Mouse (Mus musculus) 3T3-L1 (cell line): ENCODE measurements around the gene Srpr.

Experiments used
- DNase-seq: peaks from one replicate; pipeline ENCODE4 v3.0.0-alpha.2; 2015; ENCODE audit warnings: low read depth, low spot score

Srpr gene

DNA sequence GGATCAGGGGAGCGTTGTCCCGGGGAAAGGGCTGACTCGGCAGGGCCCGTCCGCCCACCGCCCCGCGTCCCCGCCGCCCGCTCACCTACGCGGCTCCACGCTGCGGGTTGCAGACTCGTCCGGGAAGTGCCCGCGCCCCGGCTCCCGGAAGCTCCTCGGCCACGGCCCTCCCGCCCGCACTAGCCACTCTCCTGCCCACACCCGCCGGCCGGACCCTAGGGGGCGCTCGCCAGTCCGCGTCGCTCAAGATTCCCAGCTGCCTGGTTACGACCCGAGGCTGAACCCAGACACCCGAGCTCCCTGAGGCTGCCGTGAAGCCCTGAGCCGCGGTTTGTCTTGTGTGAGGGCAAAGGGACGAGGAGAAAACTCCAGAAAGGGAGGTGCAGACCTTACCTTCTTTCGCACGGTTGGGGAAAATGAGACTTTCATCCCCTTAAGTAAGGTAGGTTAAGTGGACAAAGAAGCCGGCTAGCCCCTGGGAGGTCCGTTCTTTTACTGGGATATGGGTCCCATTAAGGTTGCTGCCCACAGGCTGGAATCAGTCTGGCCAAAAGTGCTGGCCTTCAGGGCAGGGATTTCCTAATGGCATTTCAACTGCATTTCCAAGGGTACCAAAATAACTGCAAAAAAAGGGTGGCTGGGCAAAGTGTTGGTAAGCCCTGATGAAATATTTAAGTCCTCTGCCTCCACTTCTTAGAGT lies at the start of gene Srpr, which contains the start of gene Tirap:
Srpr (plus strand) TSS at position 404 of the 700 bp plus-strand sequence.
Tirap (minus strand) TSS at position 520 of the 700 bp plus-strand sequence.
- DNase-seq, result peak; percentile 85

- DNase-seq, result peak; percentile 71
Measured at GRCm38 (mm10) chr9:35152923-35153322, 47.1 kb upstream of the Srpr start.

DNA sequence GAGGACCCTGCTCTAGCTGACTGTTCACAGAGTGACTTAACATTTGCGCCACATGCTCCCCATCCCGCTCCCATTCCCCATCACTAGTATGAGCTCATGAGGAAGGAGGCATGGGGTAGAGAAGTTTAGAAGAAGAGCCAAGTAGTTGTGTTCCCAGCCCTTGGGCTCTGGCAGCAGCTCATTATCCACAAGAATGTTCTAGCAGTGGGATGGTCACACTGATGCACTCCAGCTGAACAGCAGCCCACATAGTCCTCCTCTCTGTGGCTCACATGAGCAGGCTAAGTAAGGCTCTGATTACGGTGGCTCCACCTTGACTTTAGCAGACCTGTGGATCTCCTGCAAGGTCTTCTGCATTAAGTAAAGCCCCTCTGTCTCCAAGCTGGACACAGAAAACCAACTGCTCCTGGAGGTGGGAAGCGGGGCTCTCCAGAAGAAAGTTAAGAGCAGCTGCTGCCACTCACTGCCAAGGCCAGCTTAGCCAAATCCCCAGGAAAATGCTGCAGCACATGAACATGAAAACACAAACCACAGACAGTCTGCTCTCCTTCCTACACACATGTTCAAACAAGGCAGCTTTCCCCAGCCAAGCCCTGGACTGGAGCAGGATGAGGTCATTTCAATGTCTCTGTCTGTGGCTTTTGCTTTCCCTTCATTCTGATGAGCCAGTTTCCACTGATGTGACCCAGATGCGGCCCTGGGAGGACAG lies 43.8 kb upstream of the Srpr start:
- DNase-seq, result peak; percentile 77

GRCm38 (mm10) chr9:35156862-35157261 lies 43.1 kb upstream of the Srpr start:
- DNase-seq, result no peak

DNA sequence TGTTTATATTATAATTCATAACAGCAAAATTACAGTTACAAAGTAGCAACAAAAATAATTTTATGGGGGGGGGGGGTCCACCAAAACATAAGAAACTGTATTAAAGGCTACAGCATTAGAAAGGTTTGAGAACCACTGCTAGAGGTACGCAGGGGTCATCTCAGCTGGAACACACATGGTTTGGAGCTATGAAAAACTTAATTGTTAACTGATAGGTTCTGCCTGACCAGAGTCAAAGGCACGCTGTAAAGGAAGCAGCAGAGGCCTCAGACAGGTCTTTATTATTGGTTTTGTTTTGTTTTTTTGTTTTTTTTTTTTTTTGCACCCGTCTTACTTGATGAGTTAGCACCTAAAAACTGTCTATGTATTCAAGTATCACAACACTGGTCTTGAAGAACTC lies 41.5 kb upstream of the Srpr start:
- DNase-seq, result no peak

GRCm38 (mm10) chr9:35160662-35161061 lies 39.3 kb upstream of the Srpr start:
- no peak for DNase-seq

DNA sequence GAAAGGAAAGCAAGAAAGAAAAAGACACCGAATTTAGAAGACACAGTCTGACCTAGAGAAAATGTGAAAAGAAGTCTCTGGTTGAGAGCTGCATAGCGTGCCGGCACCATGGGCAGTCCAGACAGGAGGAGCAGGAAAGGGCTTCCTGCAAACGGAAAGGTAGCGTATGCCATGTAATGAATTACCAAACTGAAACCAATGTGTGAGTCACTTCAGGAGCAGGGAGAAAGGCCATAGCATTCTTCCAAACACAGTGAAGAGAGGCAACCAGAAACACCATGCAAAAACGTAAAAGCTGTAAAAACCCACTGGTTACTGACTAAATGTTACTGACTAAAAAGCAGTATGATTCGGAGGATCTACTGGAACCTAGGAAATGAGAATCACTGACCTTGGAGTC lies 38.3 kb upstream of the Srpr start:
- DNase-seq, result no peak

DNA sequence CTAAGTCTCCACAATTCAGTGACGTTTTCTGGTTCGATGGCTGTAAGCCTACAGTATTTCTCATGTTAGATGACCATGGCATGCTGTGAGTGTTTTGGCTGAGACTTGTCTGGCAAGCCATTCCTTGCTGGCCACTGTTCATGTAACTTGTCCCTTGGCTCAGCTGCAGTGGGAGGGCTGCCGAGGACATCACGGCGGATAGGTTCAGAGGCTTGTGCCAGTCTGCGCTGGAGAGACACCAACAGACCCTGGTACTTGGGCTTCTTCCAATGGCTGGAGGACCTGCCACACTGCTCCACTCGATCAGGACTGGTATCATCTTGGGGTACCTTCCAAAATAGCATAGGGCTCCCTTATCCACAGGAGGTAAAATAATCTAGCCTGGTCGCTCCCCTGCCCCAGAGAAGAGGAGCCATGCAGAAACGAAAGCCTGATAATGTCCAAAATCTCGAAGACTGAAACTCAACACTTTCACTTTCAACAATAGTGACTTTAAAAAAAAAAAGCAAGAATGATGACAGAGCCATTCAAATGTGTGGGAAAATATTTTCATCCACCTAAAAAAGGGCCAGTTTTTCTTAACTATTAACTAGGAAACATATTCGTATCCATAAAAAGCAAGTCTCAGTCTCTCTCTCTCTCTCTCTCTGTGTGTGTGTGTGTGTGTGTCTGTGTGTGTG lies 36.8 kb upstream of the Srpr start:
- no peak for DNase-seq

- DNase-seq, result no peak
Measured at GRCm38 (mm10) chr9:35164142-35164874, 35.7 kb upstream of the Srpr start.

DNA sequence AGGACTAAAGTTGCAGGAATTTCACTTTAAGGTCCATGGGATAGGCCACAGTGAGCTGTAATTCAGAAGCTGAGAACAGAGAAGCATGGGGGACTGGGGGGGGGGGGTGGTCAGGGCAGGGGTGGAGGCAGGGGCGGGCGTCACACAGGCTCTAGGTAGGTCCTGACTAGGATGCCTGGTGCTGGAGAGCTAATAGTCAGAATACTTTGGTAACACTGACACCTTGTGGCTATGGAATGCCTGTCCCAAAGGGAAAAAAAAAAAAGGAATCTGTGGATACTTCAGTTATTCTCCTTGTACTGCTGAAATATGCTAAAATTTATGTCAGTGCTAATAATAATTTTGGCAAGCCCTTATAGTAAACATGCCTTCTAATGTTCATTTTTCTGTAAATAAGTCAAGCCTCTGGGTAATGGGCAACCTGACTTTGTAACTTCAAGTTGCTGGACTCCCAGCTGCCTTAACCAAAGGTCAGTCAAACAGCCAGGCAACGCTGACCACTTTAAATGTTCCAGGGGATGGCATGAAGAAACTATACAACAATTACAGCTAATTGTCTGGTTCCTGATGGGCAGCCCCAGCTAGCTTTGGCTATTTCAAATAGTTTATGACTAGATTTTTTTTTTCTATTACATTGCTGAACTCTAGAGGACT lies 33.7 kb upstream of the Srpr start:
- DNase-seq, result peak; percentile 80

DNA sequence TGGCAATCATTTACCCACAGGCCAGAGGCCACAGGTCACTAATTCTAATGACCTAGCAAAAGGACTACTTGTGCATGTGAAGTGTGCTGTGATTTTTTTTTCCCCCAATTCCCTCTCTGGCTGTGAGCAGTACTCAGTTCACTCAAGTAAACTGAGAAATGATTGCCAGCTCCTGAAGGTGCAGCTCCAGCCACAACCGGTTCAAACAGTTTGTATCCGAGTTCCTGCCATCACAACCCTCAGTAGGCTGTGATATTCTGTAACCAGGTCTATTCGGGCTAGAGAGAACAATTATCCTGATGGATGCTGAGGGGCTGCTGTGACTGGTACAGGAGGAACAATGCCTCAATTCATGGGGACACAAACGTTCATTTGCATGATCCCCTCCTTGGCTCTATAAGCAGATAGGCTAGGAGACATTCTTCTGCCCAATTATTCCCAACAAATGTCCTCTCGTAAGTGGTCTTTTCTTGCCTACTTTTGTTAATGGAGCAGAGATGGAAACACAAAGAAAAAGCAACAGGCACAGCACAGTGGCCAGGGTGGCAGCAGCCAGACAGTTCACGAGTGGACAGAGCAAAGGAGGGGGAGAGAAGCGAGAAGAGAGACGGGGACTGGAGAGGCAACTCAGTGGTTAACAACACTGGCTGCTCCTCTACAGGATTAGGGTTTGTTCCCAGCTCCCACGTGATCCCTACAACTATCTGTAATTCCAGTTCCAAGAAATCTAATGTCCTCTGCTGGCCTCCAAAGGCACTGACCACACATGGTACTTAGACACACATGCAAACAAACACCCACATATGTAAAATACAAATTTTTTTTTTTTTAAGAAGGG lies 33.0 kb upstream of the Srpr start:
- DNase-seq, result no peak

GRCm38 (mm10) chr9:35170071-35170470 lies 29.9 kb upstream of the Srpr start:
- no peak for DNase-seq

DNA sequence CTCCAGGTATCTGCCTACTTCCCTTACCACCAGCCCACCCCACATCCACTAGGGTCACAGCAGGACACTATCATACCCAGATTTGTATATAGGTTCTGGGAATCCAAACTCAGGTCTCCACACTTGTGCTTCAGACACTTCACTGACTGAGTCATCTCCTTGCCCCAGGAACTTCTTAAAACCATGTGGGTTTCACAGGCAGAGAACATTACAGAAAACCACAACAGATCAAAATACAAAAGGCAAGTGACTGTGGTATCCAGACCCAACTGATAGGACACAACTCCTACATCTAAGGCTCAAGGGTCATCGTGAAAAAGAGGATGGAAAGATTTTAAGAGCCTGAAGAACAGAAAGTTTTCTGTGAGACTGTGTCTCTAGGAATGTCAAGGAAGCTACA lies 26.6 kb upstream of the Srpr start:
- DNase-seq, result peak; percentile 15

GRCm38 (mm10) chr9:35175251-35176123 lies 24.5 kb upstream of the Srpr start, which contains the start of gene Dcps:
Gene Dcps (minus strand): TSS chr9:35176061.
- peak; percentile 86 for DNase-seq

DNA sequence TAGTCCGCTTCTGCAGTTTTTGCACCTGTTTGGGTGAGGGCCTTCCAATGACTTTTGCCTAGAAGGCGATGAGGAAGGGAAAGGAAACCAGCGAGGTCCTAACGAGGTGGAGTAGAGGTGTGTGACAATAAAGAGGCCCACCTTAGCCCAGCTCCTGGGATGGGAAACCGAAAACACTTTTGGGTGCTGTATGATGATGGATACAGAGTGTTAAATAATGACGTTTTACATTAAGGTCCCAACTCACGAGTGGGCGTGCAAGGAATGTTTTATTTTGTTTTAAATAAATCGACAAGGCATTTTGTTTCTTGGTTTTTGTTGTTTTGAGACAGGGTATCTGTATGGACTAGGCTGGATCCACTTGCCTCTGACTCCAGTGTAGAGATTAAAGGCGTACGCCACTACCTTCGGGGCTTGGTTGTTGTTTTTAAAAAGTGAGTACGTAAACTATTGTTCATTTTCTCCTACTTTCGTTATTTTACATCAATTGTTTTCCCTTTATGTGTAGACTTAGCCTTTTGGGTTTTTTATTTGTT lies 23.8 kb upstream of the Srpr start:
- DNase-seq, result no peak

GRCm38 (mm10) chr9:35182832-35183231 lies 17.1 kb upstream of the Srpr start:
- peak; percentile 20 for DNase-seq

DNA sequence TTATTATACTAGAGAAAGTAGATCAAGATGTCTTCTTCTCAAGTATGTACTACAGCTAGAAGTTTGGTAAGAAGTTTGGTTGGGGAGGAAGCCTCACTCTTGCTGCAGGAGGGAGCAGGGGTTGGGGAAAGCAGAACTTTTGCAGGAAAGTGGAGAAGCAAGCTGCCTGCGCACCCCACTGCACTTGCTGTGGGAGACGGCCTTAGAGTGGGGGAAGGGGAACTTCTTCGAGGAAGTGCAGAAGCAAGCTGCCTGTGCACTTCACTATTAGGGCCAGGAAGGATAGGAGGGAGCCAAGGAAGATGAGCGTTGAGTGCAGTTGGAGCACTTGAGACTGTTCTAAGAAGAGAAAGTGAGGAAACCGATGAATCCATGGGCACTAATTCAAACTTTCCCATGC lies 16.6 kb upstream of the Srpr start:
- no peak for DNase-seq

GRCm38 (mm10) chr9:35186430-35186829 lies 13.5 kb upstream of the Srpr start:
- DNase-seq, result no peak

DNA sequence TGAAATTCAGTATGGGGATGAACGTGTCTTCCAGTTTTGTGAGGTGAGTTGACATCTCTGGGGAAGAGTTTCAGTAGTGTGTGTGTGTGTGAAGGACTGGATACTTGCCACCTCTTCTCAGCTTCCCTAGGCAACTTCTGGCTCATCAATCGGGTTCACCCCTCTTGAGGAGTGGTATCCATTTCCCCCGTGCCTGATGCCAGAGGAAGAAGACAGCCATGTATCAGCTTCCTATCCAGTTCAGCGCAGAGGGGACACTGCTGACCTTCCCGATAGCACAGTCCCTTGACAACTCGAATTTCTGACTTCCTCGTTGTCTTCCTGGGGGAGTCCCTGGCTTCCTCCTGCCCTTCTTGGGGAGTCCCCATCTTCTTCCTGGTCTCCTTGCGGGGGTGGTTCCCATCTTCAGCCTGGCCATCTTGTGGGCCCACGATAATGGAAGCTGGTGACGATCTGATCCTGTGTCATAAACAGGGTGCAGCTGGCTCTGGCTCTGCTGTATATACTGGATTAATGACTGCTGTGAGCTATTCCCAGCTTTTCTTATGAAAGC lies 12.5 kb upstream of the Srpr start:
- DNase-seq, result no peak
